Mouse (Mus musculus): ENCODE data around the gene Brf1.

The Brf1 gene

GRCm38 (mm10) chr12:112976371-112977073, 24.0 kb downstream of the Brf1 start, which contains the start of gene Btbd6:
TSS of gene Btbd6 (plus strand) at chr12:112976482.
- in situ Hi-C loops (cut with MboI, MseI) = no loop called here

GRCm38 (mm10) chr12:112974736-112975135, 25.8 kb downstream of the Brf1 start:
- in situ Hi-C loops (cut with MboI, MseI) = no loop called here

- in situ Hi-C loops (cut with MboI, MseI) = no loop called here
Measured at GRCm38 (mm10) chr12:112969616-112970015, 30.9 kb downstream of the Brf1 start.

GRCm38 (mm10) chr12:112968943-112969342, 31.6 kb downstream of the Brf1 start:
- in situ Hi-C loops (cut with MboI, MseI) = no loop called here

GRCm38 (mm10) chr12:112965783-112966182, 34.7 kb downstream of the Brf1 start:
- in situ Hi-C loops (cut with MboI, MseI) = no loop called here

GRCm38 (mm10) chr12:112961872-112962271, 38.6 kb downstream of the Brf1 start:
- in situ Hi-C loops (cut with MboI, MseI) = no loop called here

- in situ Hi-C loops (cut with MboI, MseI) = no loop called here
Measured at GRCm38 (mm10) chr12:112961428-112961827, 39.1 kb downstream of the Brf1 start.

- in situ Hi-C loops (cut with MboI, MseI) = no loop called here
Measured at GRCm38 (mm10) chr12:112959421-112959820, 41.1 kb downstream of the Brf1 start.

GRCm38 (mm10) chr12:112958303-112958702, 42.2 kb downstream of the Brf1 start:
- in situ Hi-C loops (cut with MboI, MseI) = no loop called here

GRCm38 (mm10) chr12:112955800-112956199, 44.7 kb downstream of the Brf1 start:
- in situ Hi-C loops (cut with MboI, MseI) = no loop called here

GRCm38 (mm10) chr12:112952926-112953565, 47.5 kb downstream of the Brf1 start:
- in situ Hi-C loops (cut with MboI, MseI) = no loop called here

GRCm38 (mm10) chr12:112952433-112952832, 48.1 kb downstream of the Brf1 start:
- in situ Hi-C loops (cut with MboI, MseI) = no loop called here

GRCm38 (mm10) chr12:112951150-112951842, 49.2 kb downstream of the Brf1 start:
- in situ Hi-C loops (cut with MboI, MseI) = no loop called here

GRCm38 (mm10) chr12:112950761-112951129, 49.8 kb downstream of the Brf1 start:
- in situ Hi-C loops (cut with MboI, MseI) = no loop called here

- in situ Hi-C loops (cut with MboI, MseI) = no loop called here
Measured at GRCm38 (mm10) chr12:112950040-112950760, 50.3 kb downstream of the Brf1 start.

- in situ Hi-C loops (cut with MboI, MseI) = loop anchor here (5.0 kb wide), 1 partner anchor 75 kb away; no protein-coding TSS in a partner anchor
Measured at GRCm38 (mm10) chr12:112947307-112947706, 53.2 kb downstream of the Brf1 start.

GRCm38 (mm10) chr12:112943669-112944068, 56.8 kb downstream of the Brf1 start:
- in situ Hi-C loops (cut with MboI, MseI) = no loop called here

- in situ Hi-C loops (cut with MboI, MseI) = no loop called here
Measured at GRCm38 (mm10) chr12:112941776-112942713, 58.5 kb downstream of the Brf1 start, which contains the start of gene Nudt14. TSS of gene Nudt14 (minus strand) at chr12:112942124.

GRCm38 (mm10) chr12:112941156-112941775, 59.2 kb downstream of the Brf1 start:
- in situ Hi-C loops (cut with MboI, MseI) = no loop called here

GRCm38 (mm10) chr12:112940710-112941109, 59.8 kb downstream of the Brf1 start:
- in situ Hi-C loops (cut with MboI, MseI) = no loop called here

Data from T-helper 1 cell (primary cell).